Mouse (Mus musculus): ENCODE data around the gene Tead4.
"Not testable (repeated sequence)": the region's sequence is repeated elsewhere in the genome, so short reads cannot be mapped to it uniquely, and the experiment has no call there.

GRCm38 (mm10) chr6:128215004-128215403 lies 85.6 kb downstream of the Tead4 start:
- TF ChIP-seq POLR2A (IDR thresholded peaks at IDR 0.05; ENCODE audit: insufficient read length, low read depth); POLR2AphosphoS2 (IDR thresholded peaks at IDR 0.05; ENCODE audit: insufficient read length, low read depth); CEBPB (IDR thresholded peaks at IDR 0.05; ENCODE audit: insufficient read depth, poor library complexity, severe bottlenecking); MAX (IDR thresholded peaks at IDR 0.05; ENCODE audit: low read depth); SRF (IDR thresholded peaks at IDR 0.05; ENCODE audit: control insufficient read depth, insufficient read length, low read depth); USF1 (IDR thresholded peaks at IDR 0.05; ENCODE audit: low read depth); E2F4 (IDR thresholded peaks at IDR 0.05; ENCODE audit: insufficient read depth); MYOG (IDR thresholded peaks at IDR 0.05; ENCODE audit: control insufficient read depth in 1 of 3, insufficient read depth in 1 of 3, insufficient read length in 2 of 3, low read depth in 2 of 3): not testable (repeated sequence)
